Mouse (Mus musculus) cortical plate, adult 2 months (tissue): ENCODE results near the gene Hepacam2.

Experiments
- CTCF ChIP-seq: fragments of 200-500 bp; IDR thresholded peaks from 2 replicates; pipeline ENCODE4 v1.5.1; 2011; ENCODE audit warnings: mild to moderate bottlenecking, control low read depth, low read length; ENCODE audit not compliant: insufficient read depth; ENCODE audit errors: extremely low read depth
- POLR2A ChIP-seq: fragments of 200-500 bp; IDR thresholded peaks from 2 replicates; pipeline ENCODE4 v1.6.1; 2011; ENCODE audit warnings: mild to moderate bottlenecking, low read length, control low read depth; ENCODE audit not compliant: insufficient read depth; ENCODE audit errors: extremely low read depth

GRCm38 (mm10) chr6:3487355-3487754 lies 10.7 kb downstream of the Hepacam2 start:
- no peak for TF ChIP-seq CTCF
- no peak for TF ChIP-seq POLR2A
